Mouse (Mus musculus): Measurements from ENCODE around the gene B4galt2.

- no peak for TF ChIP-seq GATA1 (IDR thresholded peaks at IDR 0.05; ENCODE audit: low read length)
- TF ChIP-seq TAL1 (IDR thresholded peaks at IDR 0.05; ENCODE audit: low read length) = no peak
These were observed 5.0 kb downstream of the B4galt2 start for GRCm38 (mm10) chr4:117878301-117878700.

All from erythroblast, embryonic 14.5 days (primary cell).